In the genomic region with DNA sequence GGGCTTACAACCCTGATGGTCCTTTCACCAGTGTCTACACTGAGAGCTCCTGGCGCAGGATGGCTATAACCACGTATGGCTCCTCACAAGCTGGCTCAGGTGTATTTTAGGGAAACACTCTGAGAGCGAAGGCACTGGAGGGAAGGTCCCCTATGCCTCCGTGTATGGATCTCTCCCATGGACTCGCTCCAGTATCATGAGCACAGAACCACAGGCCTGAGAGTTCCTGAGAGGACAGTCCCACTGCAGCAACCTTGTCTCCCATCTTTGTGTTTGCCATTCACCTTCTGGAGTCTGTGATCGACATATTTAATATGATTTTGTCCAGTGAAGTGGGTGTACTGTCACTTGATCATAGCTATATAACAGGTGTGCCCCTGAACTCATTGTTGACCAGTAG, we compare ENCODE assay signal across 31 mouse cellular contexts. TPM values are rescaled to one million over a fixed set of nuclear protein-coding genes. Genes with fewer than 3 reads are reported as not detected.
DNase-seq lines count a peak whose midpoint lies in the region; ATAC-seq and TF ChIP-seq lines count a peak whose summit lies in the region.
"Had no signal": no experiment of that assay in that cellular context is flagged by ENCODE, and none has a peak within 500 bp of the region (broad histone marks: within the 10 kb centered on the region; RNA-seq: fewer than 3 reads in every experiment).

No protein-coding gene starts in this region.

- H3K4me2 ChIP-seq in forebrain, postnatal 0 days (ENCODE audit: low read depth): no peak overlapping the region
- no peak overlapping the region for H3K4me2 ChIP-seq in hindbrain, postnatal 0 days (ENCODE audit: low read depth, low read length)
- no peak overlapping the region for H3K4me2 ChIP-seq in hindbrain, embryonic 11.5 days (replicated peaks; ENCODE audit: low read depth, low read length)
- H3K4me2 ChIP-seq: embryonic facial prominence, embryonic 13.5 days; heart, embryonic 15.5 days; limb, embryonic 15.5 days; liver, embryonic 13.5 days; midbrain, embryonic 12.5 days had no signal

- H3K27ac ChIP-seq in forebrain, postnatal 0 days (ENCODE audit: low read depth, low read length): peak overlapping the region; percentile 29; the same call in 1 of the 2 replicates
- no peak overlapping the region for H3K27ac ChIP-seq in forebrain, embryonic 10.5 days
- peak overlapping the region; percentile 15; the same call in 1 of the 2 replicates for H3K27ac ChIP-seq in hindbrain, postnatal 0 days
- no peak overlapping the region for H3K27ac ChIP-seq in hindbrain, embryonic 11.5 days (ENCODE audit: low read depth, low read length)
- H3K27ac ChIP-seq: heart, embryonic 10.5 days; heart, embryonic 15.5 days; limb, embryonic 15.5 days; liver, embryonic 13.5 days; midbrain, embryonic 12.5 days; stomach, postnatal 0 days had no signal

- no peak for TF ChIP-seq CTCF in forebrain, postnatal 0 days (IDR thresholded peaks at IDR 0.05; ENCODE audit: low read depth)
- TF ChIP-seq CTCF in hindbrain, postnatal 0 days (IDR thresholded peaks at IDR 0.05; ENCODE audit: low read depth): no peak

- no peaks in the 10 kb centered on the region for H3K27me3 ChIP-seq in forebrain, postnatal 0 days (ENCODE audit: insufficient read depth, low read length)
- H3K27me3 ChIP-seq in forebrain, embryonic 10.5 days (ENCODE audit: poor library complexity, severe bottlenecking): peaks cover 94% of the 10 kb centered on the region
- no peaks in the 10 kb centered on the region for H3K27me3 ChIP-seq in hindbrain, postnatal 0 days (ENCODE audit: insufficient read depth, low read length)
- no peaks in the 10 kb centered on the region; the same call in 1 of the 2 replicates for H3K27me3 ChIP-seq in hindbrain, embryonic 11.5 days (ENCODE audit: control insufficient read depth, insufficient read depth, low read length)
- H3K27me3 ChIP-seq: embryonic facial prominence, embryonic 13.5 days; heart, embryonic 15.5 days; limb, embryonic 15.5 days; liver, embryonic 13.5 days had no signal

- peaks cover 75% of the 10 kb centered on the region for H3K36me3 ChIP-seq in forebrain, postnatal 0 days (ENCODE audit: insufficient read depth)
- no peaks in the 10 kb centered on the region for H3K36me3 ChIP-seq in forebrain, embryonic 10.5 days (replicated peaks)
- peaks cover 16% of the 10 kb centered on the region for H3K36me3 ChIP-seq in hindbrain, postnatal 0 days (ENCODE audit: insufficient read depth, low read length)
- H3K36me3 ChIP-seq in hindbrain, embryonic 11.5 days (ENCODE audit: control insufficient read depth, insufficient read depth, low read length): no peaks in the 10 kb centered on the region
- H3K36me3 ChIP-seq: heart, embryonic 10.5 days; liver, embryonic 13.5 days had no signal

- ATAC-seq in forebrain, postnatal 0 days: no peak
- ATAC-seq in hindbrain, postnatal 0 days: no peak
- ATAC-seq in hindbrain, embryonic 11.5 days (ENCODE audit: low FRiP score): no peak
- ATAC-seq: CD4-positive, CD25-positive, alpha-beta regulatory T cell, adult 4 months; forebrain, embryonic 16.5 days; intestine, embryonic 16.5 days; lung, postnatal 0 days had no signal

- H3K9ac ChIP-seq in forebrain, postnatal 0 days: no peak overlapping the region
- no peak overlapping the region for H3K9ac ChIP-seq in hindbrain, postnatal 0 days (replicated peaks; ENCODE audit: low read length)
- no peak overlapping the region for H3K9ac ChIP-seq in hindbrain, embryonic 11.5 days (ENCODE audit: low read depth, low read length)
- H3K9ac ChIP-seq: embryonic facial prominence, embryonic 13.5 days; heart, embryonic 15.5 days; limb, embryonic 15.5 days; liver, embryonic 13.5 days; midbrain, embryonic 12.5 days had no signal

- no peak for DNase-seq in forebrain, postnatal 0 days
- DNase-seq in forebrain, embryonic 10.5 days (ENCODE audit: extremely low spot score, low spot score): no peak
- DNase-seq in hindbrain, postnatal 0 days (ENCODE audit: low spot score): no peak
- no peak for DNase-seq in hindbrain, embryonic 11.5 days (ENCODE audit: low spot score)
- DNase-seq in right cerebral cortex, postnatal 14 days: peak; percentile 4
- DNase-seq in right cerebral cortex, postnatal 36 days (ENCODE audit: low spot score in 2 of 2): no peak
- DNase-seq in kidney, adult 11 months: no peak
- DNase-seq: cerebellum, adult 11 months; gastrocnemius, postnatal 10 days; heart, postnatal 36 days; kidney, adult 9 months; kidney, postnatal 14 days; liver, embryonic 13.5 days; lung, adult 18-20 months; right cerebral cortex, postnatal 4 days; thymus, adult 18-20 months; thymus, postnatal 36 days had no signal

- peaks cover 8% of the 10 kb centered on the region; the same call in 1 of the 2 replicates for H3K4me1 ChIP-seq in forebrain, postnatal 0 days (ENCODE audit: insufficient read depth)
- peaks cover 10% of the 10 kb centered on the region for H3K4me1 ChIP-seq in forebrain, embryonic 10.5 days
- H3K4me1 ChIP-seq in hindbrain, postnatal 0 days (ENCODE audit: insufficient read depth, low read length): peaks cover 31% of the 10 kb centered on the region
- H3K4me1 ChIP-seq in hindbrain, embryonic 11.5 days (replicated peaks; ENCODE audit: control insufficient read depth, insufficient read depth, low read length): peaks cover 4% of the 10 kb centered on the region; the same call in 1 of the 2 replicates
- H3K4me1 ChIP-seq: liver, embryonic 13.5 days; megakaryocyte, embryonic 14.5 days had no signal

- H3K4me3 ChIP-seq in forebrain, postnatal 0 days (ENCODE audit: low read depth, low read length): no peak overlapping the region
- no peak overlapping the region for H3K4me3 ChIP-seq in forebrain, embryonic 10.5 days
- H3K4me3 ChIP-seq in hindbrain, postnatal 0 days (ENCODE audit: low read length): no peak overlapping the region
- H3K4me3 ChIP-seq in hindbrain, embryonic 11.5 days (ENCODE audit: low read depth, low read length): no peak overlapping the region
- H3K4me3 ChIP-seq: embryonic facial prominence, embryonic 13.5 days; heart, embryonic 10.5 days; heart, embryonic 15.5 days; limb, embryonic 15.5 days; liver, embryonic 13.5 days; megakaryocyte, embryonic 14.5 days; midbrain, embryonic 12.5 days had no signal

- WGBS in forebrain, postnatal 0 days: 73% methylated on average over 6 of the region's 6 CpGs
- WGBS in forebrain, embryonic 10.5 days: 86% methylated on average over 6 of the region's 6 CpGs
- 79% methylated on average over 6 of the region's 6 CpGs for WGBS in hindbrain, postnatal 0 days
- 96% methylated on average over 6 of the region's 6 CpGs for WGBS in hindbrain, embryonic 11.5 days

- no peaks in the 10 kb centered on the region for H3K9me3 ChIP-seq in forebrain, postnatal 0 days (ENCODE audit: low read length)
- H3K9me3 ChIP-seq in forebrain, embryonic 10.5 days: no peaks in the 10 kb centered on the region
- no peaks in the 10 kb centered on the region for H3K9me3 ChIP-seq in hindbrain, postnatal 0 days (ENCODE audit: low read length)
- no peaks in the 10 kb centered on the region for H3K9me3 ChIP-seq in hindbrain, embryonic 11.5 days (ENCODE audit: control insufficient read depth, low read length)
- H3K9me3 ChIP-seq: embryonic facial prominence, embryonic 13.5 days; heart, embryonic 10.5 days; heart, embryonic 15.5 days; limb, embryonic 15.5 days; liver, embryonic 13.5 days; megakaryocyte, embryonic 14.5 days; midbrain, embryonic 12.5 days had no signal

RNA-seq across cellular contexts. Expression of a gene that starts 45.3 kb away (rescaled TPM):
- 0.92 and 1.7 TPM in 2 replicates for total RNA-seq in forebrain, postnatal 0 days (2014; rRNA removed)
- 1.9 and 2.0 TPM in 2 replicates for polyA plus RNA-seq in forebrain, postnatal 0 days (2015; fragmentation: Nextera tagmentation; extraction: Ambion mirVana)
- 0.11 and 0.20 TPM in 2 replicates for polyA plus RNA-seq in forebrain, embryonic 10.5 days (2016; fragmentation: Nextera tagmentation; extraction: Ambion mirVana)
- total RNA-seq in hindbrain, postnatal 0 days (2014; rRNA removed): 1.2 and 6.6 TPM in 2 replicates
- polyA plus RNA-seq in hindbrain, postnatal 0 days (2015; fragmentation: Nextera tagmentation; extraction: Ambion mirVana): 1.9 and 2.7 TPM in 2 replicates
- polyA plus RNA-seq in hindbrain, embryonic 11.5 days (2014; fragmentation: Nextera tagmentation; extraction: Ambion mirVana): 0.49 and 1.5 TPM in 2 replicates
- total RNA-seq: common myeloid progenitor, adult 5-6 weeks; granulocyte monocyte progenitor cell, adult 5-6 weeks; neutrophil, adult 5-6 weeks had no signal

Comparison
In these comparisons a context has a peak if more than half of its experiments do, and no peak if none do; other contexts are left out.
1. H3K27ac ChIP-seq: peak in forebrain, postnatal 0 days (single experiment) and hindbrain, postnatal 0 days (single experiment); none in forebrain, embryonic 10.5 days (single experiment) and hindbrain, embryonic 11.5 days (single experiment).